Mouse (Mus musculus) MEL (cell line): ENCODE results near the gene Evc2.

ENCODE experiments used
- CHD1 ChIP-seq: IDR thresholded peaks from 2 replicates; pipeline ENCODE4 v1.6.1; 2012; ENCODE audit warnings: low read depth, mild to moderate bottlenecking, inconsistent platforms, low read length, improper control_type of control experiment
- CTCF ChIP-seq, 3 experiments: IDR thresholded peaks in 2 of 3; conservative IDR thresholded peaks in 1 of 3; 2 replicates each; pipeline ENCODE4 v1.5.1; 2011 to 2012; ENCODE audit warnings: low read length in 3 of 3, low read depth in 2 of 3, mild to moderate bottlenecking in 2 of 3, improper control_type of control experiment in 1 of 3, inconsistent platforms in 1 of 3, mixed read lengths in 1 of 3, moderate library complexity in 1 of 3; ENCODE audit not compliant: control insufficient read depth in 1 of 3, insufficient read depth in 1 of 3, poor library complexity in 1 of 3, severe bottlenecking in 1 of 3
- POLR2A ChIP-seq, 2 experiments: IDR thresholded peaks; 2 replicates each; pipeline ENCODE4 v1.6.1; 2011 to 2012; ENCODE audit warnings: low read length in 2 of 2, mild to moderate bottlenecking in 2 of 2, control low read depth in 1 of 2, improper control_type of control experiment in 1 of 2, low read depth in 1 of 2, moderate library complexity in 1 of 2; ENCODE audit not compliant: control insufficient read depth in 1 of 2, insufficient read depth in 1 of 2, poor library complexity in 1 of 2
- POLR2AphosphoS2 ChIP-seq: IDR thresholded peaks from 2 replicates; pipeline ENCODE4 v1.6.1; 2011; ENCODE audit warnings: low read length, improper control_type of control experiment
- ZNF384 ChIP-seq: IDR thresholded peaks from 2 replicates; pipeline ENCODE4 v1.6.1; 2012; ENCODE audit warnings: low read depth, mild to moderate bottlenecking, inconsistent platforms, low read length, improper control_type of control experiment

GRCm38 (mm10) chr5:37338288-37338687, at the start of gene Evc2:
- TF ChIP-seq ZNF384 = no peak
- no peak for TF ChIP-seq POLR2A (IDR thresholded peaks at IDR 0.05; ENCODE audit: control insufficient read depth in 1 of 2, insufficient read depth in 1 of 2, low read depth in 1 of 2, low read length in 2 of 2, poor library complexity in 1 of 2)
- no peak for TF ChIP-seq CTCF (IDR thresholded peaks at IDR 0.05 in 2 of 3, conservative IDR thresholded peaks at IDR 0.05 in 1 of 3; ENCODE audit: control insufficient read depth in 1 of 3, insufficient read depth in 1 of 3, low read depth in 2 of 3, low read length in 3 of 3, poor library complexity in 1 of 3, severe bottlenecking in 1 of 3)
- TF ChIP-seq POLR2AphosphoS2 = no peak
- no peak for TF ChIP-seq CHD1
